Mouse (Mus musculus) neural tube, embryonic 11.5 days (tissue): Measurements from ENCODE around the gene Ctf2. TPM values are rescaled to one million over a fixed set of nuclear protein-coding genes. Genes with fewer than 3 reads are reported as not detected.

Experiments used
- ATAC-seq: fragments of 200-750 bp; cut with Nextera tagmentation; 2 replicates; pipeline ENCODE4 v1.8.0; 2017; ENCODE audit warnings: moderate number of reproducible peaks, mild to moderate bottlenecking, moderate TSS enrichment, moderate library complexity; ENCODE audit not compliant: insufficient read depth, low FRiP score, low TSS enrichment
- DNase-seq: peaks from one replicate; pipeline ENCODE4 v3.0.0-alpha.2; 2015; ENCODE audit warnings: low spot score
- H3K27ac ChIP-seq: fragments of 300-500 bp; sonication (generic); 2 replicates; pipeline ENCODE4 v1.5.1; 2014; ENCODE audit warnings: low read depth, mild to moderate bottlenecking, low read length
- H3K27me3 ChIP-seq: fragments of 300-500 bp; sonication (generic); 2 replicates; pipeline ENCODE4 v1.6.1; 2014; ENCODE audit warnings: mild to moderate bottlenecking, low read length, mixed read lengths; ENCODE audit not compliant: control insufficient read depth, insufficient read depth
- H3K36me3 ChIP-seq: fragments of 300-500 bp; sonication (generic); 2 replicates; pipeline ENCODE4 v1.6.1; 2014; ENCODE audit warnings: mild to moderate bottlenecking, low read length, moderate library complexity, mixed read lengths; ENCODE audit not compliant: control insufficient read depth, insufficient read depth
- H3K4me1 ChIP-seq: fragments of 300-500 bp; sonication (generic); 2 replicates; pipeline ENCODE4 v1.6.1; 2014; ENCODE audit warnings: low read length, mixed read lengths; ENCODE audit not compliant: control insufficient read depth, insufficient read depth
- H3K4me2 ChIP-seq: fragments of 300-500 bp; sonication (generic); 2 replicates; pipeline ENCODE4 v1.6.1; 2014; ENCODE audit warnings: low read depth, mild to moderate bottlenecking, moderate library complexity
- H3K4me3 ChIP-seq: fragments of 300-500 bp; sonication (generic); 2 replicates; pipeline ENCODE4 v1.5.1; 2014; ENCODE audit warnings: low read depth, low read length
- H3K9ac ChIP-seq: fragments of 300-500 bp; sonication (generic); 2 replicates; pipeline ENCODE4 v1.6.1; 2014; ENCODE audit warnings: mild to moderate bottlenecking, low read length
- H3K9me3 ChIP-seq: fragments of 300-500 bp; sonication (generic); 2 replicates; pipeline ENCODE4 v1.6.1; 2016; ENCODE audit warnings: low read length; ENCODE audit not compliant: control insufficient read depth
- WGBS: fragments of 180-500 bp; shearing (Covaris S2); extraction: QIAGEN DNeasy Blood & Tissue Kit; methylation state at CpG from one replicate; pipeline ENCODE4 v1.1.7; 2014; 5-methylcytosine and 5-hydroxymethylcytosine counted together
- polyA plus RNA-seq: library from polyadenylated mRNA; unstranded; fragments of >200 nt; fragmentation: Nextera tagmentation; extraction: Ambion mirVana; gene quantifications from 2 replicates; pipeline ENCODE4 v1.2.1, GENCODE M21; 2014

The Ctf2 gene
- polyA plus RNA-seq, 1 experiment from 2014 or later = not detected

DNA sequence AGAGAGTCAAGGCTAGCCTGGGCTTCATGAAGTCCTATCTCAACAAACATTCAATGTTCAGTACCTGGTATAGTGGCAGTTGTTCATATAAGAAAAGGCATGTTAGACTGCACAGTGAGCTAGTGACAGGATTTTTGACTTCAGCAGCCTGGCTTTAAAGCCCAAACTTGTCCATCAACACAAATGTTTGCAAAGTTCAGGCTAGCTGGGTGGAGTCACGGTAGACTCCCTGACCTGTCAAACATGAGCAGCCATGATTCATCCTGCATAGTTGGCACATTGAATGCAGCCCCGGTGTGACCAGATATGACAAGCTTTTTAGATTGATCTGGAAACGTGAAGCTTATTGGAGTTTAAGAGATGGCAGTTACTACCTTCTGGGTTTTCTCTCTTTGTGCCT, 40.1 kb upstream of the Ctf2 start:
- WGBS = 87% methylated on average over 3 of the region's 3 CpGs
- no peaks in the 10 kb centered on the region for H3K27me3 ChIP-seq
- H3K36me3 ChIP-seq = peaks cover 9% of the 10 kb centered on the region
- DNase-seq (no peak), ATAC-seq (no peak)
- H3K4me1 ChIP-seq = peaks cover 13% of the 10 kb centered on the region
- no peak overlapping the region for H3K4me2 ChIP-seq
- no peak overlapping the region for H3K27ac ChIP-seq
- H3K4me3 ChIP-seq = no peak overlapping the region
- H3K9ac ChIP-seq = no peak overlapping the region
- no peaks in the 10 kb centered on the region for H3K9me3 ChIP-seq

- H3K27ac ChIP-seq = no peak overlapping the region
- 69% methylated on average over 5 of the region's 5 CpGs for WGBS
Measured at GRCm38 (mm10) chr7:127771262-127771661, 39.3 kb upstream of the Ctf2 start.

GRCm38 (mm10) chr7:127770039-127770905, 38.3 kb upstream of the Ctf2 start:
- H3K4me3 ChIP-seq = peak overlapping the region; percentile 45
- no peaks in the 10 kb centered on the region for H3K9me3 ChIP-seq
- H3K27me3 ChIP-seq = no peaks in the 10 kb centered on the region
- peak overlapping the region; percentile 77 for H3K9ac ChIP-seq
- peak overlapping the region; percentile 88 for H3K4me2 ChIP-seq
- 5% methylated on average over 27 of the region's 27 CpGs for WGBS
- H3K36me3 ChIP-seq = peaks cover 17% of the 10 kb centered on the region
- H3K4me1 ChIP-seq = peaks cover 13% of the 10 kb centered on the region
- H3K27ac ChIP-seq = peak overlapping the region; percentile 53
- DNase-seq (peak; percentile 22), ATAC-seq (peak; percentile 21)

More at GRCm38 (mm10) chr7:127771262-127771661, 39.3 kb upstream of the Ctf2 start:
- Histone ChIP-seq H3K36me3 (peaks cover 12% of the 10 kb centered on the region), H3K4me3 (no peak overlapping the region), H3K4me1 (peaks cover 13% of the 10 kb centered on the region), H3K9me3 (no peaks in the 10 kb centered on the region), H3K4me2 (0 out of 2 replicates have a peak overlapping the region, but pooled peaks have one; percentile 4), H3K27me3 (no peaks in the 10 kb centered on the region), H3K9ac (no peak overlapping the region)
- no peak for DNase-seq
- no peak for ATAC-seq

DNA sequence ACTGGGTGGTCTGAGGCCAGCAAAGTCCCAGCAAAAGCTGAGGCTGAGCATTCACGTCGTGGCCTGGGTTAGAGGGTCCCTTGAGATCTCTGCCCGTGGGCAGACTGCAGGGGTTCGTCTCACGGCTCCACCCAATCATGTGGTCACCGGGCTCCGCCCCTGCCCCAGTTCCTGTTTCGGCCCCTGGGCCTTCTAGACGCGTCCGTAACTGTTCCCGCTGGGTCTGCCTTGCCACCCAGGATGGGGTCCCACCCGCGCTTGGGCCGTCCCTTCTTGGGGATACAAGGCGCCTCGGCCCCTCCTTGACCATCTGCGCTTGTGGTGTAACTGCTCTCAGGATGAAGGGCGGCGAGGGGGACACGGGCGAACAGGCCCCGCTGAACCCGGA, 37.7 kb upstream of the Ctf2 start, which contains the start of gene Orai3:
Gene Orai3 (plus strand): TSS at position 165 of the 388 bp plus-strand sequence.
- Histone ChIP-seq H3K9me3 (no peaks in the 10 kb centered on the region), H3K4me2 (peak within 1 kb of the TSS; percentile 88), H3K4me3 (peak within 1 kb of the TSS; percentile 45), H3K9ac (peak within 1 kb of the TSS; percentile 77), H3K4me1 (peaks cover 13% of the 10 kb centered on the region), H3K36me3 (peaks cover 17% of the 10 kb centered on the region), H3K27me3 (no peaks in the 10 kb centered on the region), H3K27ac (peak within 1 kb of the TSS; percentile 53)
- peak; percentile 78 for DNase-seq
- under 1% methylated on average over 24 of the region's 24 CpGs for WGBS
- ATAC-seq = peak; percentile 69

DNA sequence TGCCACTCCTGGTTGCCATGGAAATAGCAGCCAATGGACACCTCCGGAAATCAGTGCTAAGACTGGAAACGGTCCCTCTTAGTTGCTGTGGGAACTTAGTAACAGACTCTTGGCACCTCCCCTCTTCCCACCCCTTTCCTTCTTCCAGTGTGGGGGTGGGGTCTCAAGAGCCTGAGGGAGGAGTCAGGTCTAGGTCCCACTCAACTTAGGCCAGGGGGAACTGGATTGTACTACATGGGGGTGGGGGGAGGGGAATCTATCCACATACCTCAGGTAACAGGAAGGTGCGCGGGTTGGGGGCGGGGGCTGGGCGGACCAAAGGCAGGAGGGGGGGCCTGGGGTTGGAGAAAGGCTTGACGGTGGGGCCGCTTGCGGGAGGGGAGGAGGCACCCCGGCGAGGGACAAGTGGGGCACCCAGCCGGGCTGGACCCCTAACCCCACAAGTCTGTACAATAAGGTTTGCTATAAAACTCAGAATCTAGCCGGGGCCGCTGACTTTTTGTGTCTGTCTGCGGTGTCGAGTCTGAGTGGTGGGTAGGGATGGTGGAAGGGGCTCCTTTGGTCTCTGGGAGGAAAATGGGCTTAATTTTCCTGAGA, 37.1 kb upstream of the Ctf2 start:
- Histone ChIP-seq H3K4me2 (peak overlapping the region; percentile 88), H3K36me3 (peaks cover 19% of the 10 kb centered on the region), H3K27ac (peak overlapping the region; percentile 53), H3K9me3 (no peaks in the 10 kb centered on the region), H3K27me3 (no peaks in the 10 kb centered on the region), H3K4me3 (peak overlapping the region; percentile 45), H3K9ac (peak overlapping the region; percentile 77), H3K4me1 (peaks cover 13% of the 10 kb centered on the region)
- peak; percentile 82 for ATAC-seq
- DNase-seq = peak; percentile 89
- WGBS = under 1% methylated on average over 16 of the region's 16 CpGs

- no peak overlapping the region; the same call in 1 of the 2 replicates for H3K4me2 ChIP-seq
- 52% methylated on average over 13 of the region's 13 CpGs for WGBS
- peak; percentile 45; the same call in 1 of the 2 replicates for ATAC-seq
Measured at GRCm38 (mm10) chr7:127768346-127768996, 36.5 kb upstream of the Ctf2 start.

GRCm38 (mm10) chr7:127767671-127768345, 35.8 kb upstream of the Ctf2 start:
- Histone ChIP-seq H3K9me3 (no peaks in the 10 kb centered on the region), H3K4me2 (no peak overlapping the region), H3K36me3 (peaks cover 24% of the 10 kb centered on the region), H3K4me1 (peaks cover 13% of the 10 kb centered on the region), H3K27ac (no peak overlapping the region), H3K27me3 (no peaks in the 10 kb centered on the region), H3K4me3 (no peak overlapping the region), H3K9ac (no peak overlapping the region)
- 93% methylated on average over 19 of the region's 19 CpGs for WGBS
- DNase-seq (no peak), ATAC-seq (no peak)

More at GRCm38 (mm10) chr7:127768346-127768996, 36.5 kb upstream of the Ctf2 start:
- H3K27me3 ChIP-seq = no peaks in the 10 kb centered on the region
- no peaks in the 10 kb centered on the region for H3K9me3 ChIP-seq
- H3K4me1 ChIP-seq = peaks cover 13% of the 10 kb centered on the region
- no peak overlapping the region for H3K27ac ChIP-seq
- no peak for DNase-seq
- peaks cover 21% of the 10 kb centered on the region for H3K36me3 ChIP-seq
- no peak overlapping the region for H3K4me3 ChIP-seq
- no peak overlapping the region for H3K9ac ChIP-seq
